Mouse (Mus musculus): ENCODE measurements around the gene Nexn.

DNA sequence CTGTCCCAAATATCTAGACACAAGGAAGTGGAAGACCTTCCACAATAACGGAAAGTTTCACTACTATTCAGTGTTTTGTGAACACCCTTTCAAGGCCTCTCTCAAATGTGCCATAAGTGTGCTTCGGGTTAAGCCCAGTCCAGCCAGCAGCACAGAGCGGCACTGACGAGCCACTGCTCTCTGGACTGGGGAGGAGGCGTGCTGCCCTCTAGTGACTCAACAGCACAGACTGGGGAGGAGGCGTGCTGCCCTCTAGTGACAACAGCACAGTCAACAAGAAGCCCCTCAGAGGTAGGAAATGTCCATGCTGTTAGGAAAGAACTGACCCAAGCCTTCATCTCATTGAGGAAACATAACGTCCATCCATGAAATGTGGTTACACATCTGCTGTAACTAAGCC is 49.5 kb upstream of the Nexn start:
- TF ChIP-seq CTCF (IDR thresholded peaks at IDR 0.05; ENCODE audit: extremely low read depth, insufficient read depth, low read length) (peak; percentile 96), POLR2A (IDR thresholded peaks at IDR 0.05; ENCODE audit: extremely low read depth, insufficient read depth, low read length) (no peak)
